ENCODE assay signal across 26 mouse cellular contexts in the genomic region with DNA sequence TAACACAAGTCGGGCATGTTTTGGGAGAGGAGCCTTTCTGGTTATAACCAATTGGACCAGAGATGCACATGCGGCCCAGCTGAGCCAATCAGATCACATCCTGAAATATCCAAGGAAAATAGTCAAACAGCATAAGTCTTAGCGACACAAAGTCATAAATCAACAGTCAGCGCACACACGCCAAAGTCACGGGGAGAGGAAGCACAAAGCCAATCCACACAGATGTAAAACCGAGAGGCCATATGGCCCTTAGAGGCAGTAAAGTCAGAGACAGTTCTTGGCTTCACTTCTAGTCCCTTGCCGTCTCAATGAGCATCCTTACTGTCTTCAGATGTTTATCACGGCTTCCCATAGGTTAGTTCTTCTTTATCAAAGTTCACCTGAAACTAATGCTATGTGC.
DNase-seq lines count a peak whose midpoint lies in the region; ATAC-seq lines count a peak whose summit lies in the region.
"Had no signal": no experiment of that assay in that cellular context is flagged by ENCODE, and none has a peak within 500 bp of the region (broad histone marks: within the 10 kb centered on the region; RNA-seq: fewer than 3 reads in every experiment).

No protein-coding gene starts in this region.

- H3K9me3 ChIP-seq in forebrain, embryonic 16.5 days (ENCODE audit: control insufficient read depth, low read length) = no peaks in the 10 kb centered on the region
- no peaks in the 10 kb centered on the region for H3K9me3 ChIP-seq in forebrain, embryonic 11.5 days (ENCODE audit: control insufficient read depth, low read length)
- H3K9me3 ChIP-seq: embryonic facial prominence, embryonic 15.5 days; heart, embryonic 13.5 days; hindbrain, embryonic 12.5 days; liver, embryonic 13.5 days; neural tube, embryonic 15.5 days had no signal

- no peak for ATAC-seq in cerebellum, adult (ENCODE audit: insufficient number of reproducible peaks, low FRiP score, low TSS enrichment)
- ATAC-seq in forebrain, embryonic 16.5 days = 0 out of 2 replicates have a peak, but pooled peaks have one; percentile 14
- no peak for ATAC-seq in forebrain, embryonic 11.5 days (replicated peaks; ENCODE audit: low FRiP score)
- ATAC-seq: activated CD4-positive, CD25-positive, alpha-beta regulatory T cell, adult 4 months had no signal

- no peaks in the 10 kb centered on the region for H3K36me3 ChIP-seq in forebrain, embryonic 16.5 days (ENCODE audit: control insufficient read depth, insufficient read depth)
- H3K36me3 ChIP-seq in forebrain, embryonic 11.5 days (ENCODE audit: control insufficient read depth, insufficient read depth, low read length) = no peaks in the 10 kb centered on the region
- H3K36me3 ChIP-seq: embryonic facial prominence, embryonic 15.5 days; hindbrain, embryonic 12.5 days; liver, embryonic 13.5 days; neural tube, embryonic 15.5 days had no signal

- DNase-seq in cerebellum, adult 18-20 months = peak; percentile 25 to 48
- no peak for DNase-seq in forebrain, embryonic 11.5 days (ENCODE audit: low spot score)
- peak; percentile 3 for DNase-seq in heart, postnatal 4 days
- no peak for DNase-seq in heart, adult 18-20 months
- peak; percentile 49 for DNase-seq in brain, adult 2 months (ENCODE audit: low read depth, low spot score)
- DNase-seq: adrenal gland, adult 8-10 months; gastrocnemius, postnatal 25 days; heart, postnatal 14 days; kidney, adult 2 months; liver, embryonic 13.5 days; lung, adult 2 months; lung, postnatal 14 days; right cerebral cortex, adult 18-20 months; right cerebral cortex, postnatal 4 days; thymus, adult 18-20 months; thymus, postnatal 36 days had no signal

- H3K4me1 ChIP-seq in forebrain, embryonic 16.5 days (replicated peaks; ENCODE audit: control insufficient read depth, insufficient read depth, low read length) = peaks cover 17% of the 10 kb centered on the region
- no peaks in the 10 kb centered on the region for H3K4me1 ChIP-seq in forebrain, embryonic 11.5 days (replicated peaks; ENCODE audit: control insufficient read depth, insufficient read depth, low read length)

- no peak overlapping the region for H3K9ac ChIP-seq in forebrain, embryonic 16.5 days (replicated peaks; ENCODE audit: low read depth, low read length)
- no peak overlapping the region for H3K9ac ChIP-seq in forebrain, embryonic 11.5 days (ENCODE audit: low read length)
- H3K9ac ChIP-seq: embryonic facial prominence, embryonic 15.5 days; heart, embryonic 13.5 days; hindbrain, embryonic 12.5 days; liver, embryonic 13.5 days; neural tube, embryonic 15.5 days had no signal

- no peak overlapping the region for H3K4me2 ChIP-seq in forebrain, embryonic 16.5 days (ENCODE audit: low read length)
- H3K4me2 ChIP-seq in forebrain, embryonic 11.5 days (ENCODE audit: low read depth, low read length, severe bottlenecking) = no peak overlapping the region
- H3K4me2 ChIP-seq: embryonic facial prominence, embryonic 15.5 days; heart, embryonic 13.5 days; hindbrain, embryonic 12.5 days; liver, embryonic 13.5 days; midbrain, embryonic 11.5 days; neural tube, embryonic 15.5 days had no signal

- H3K27ac ChIP-seq in forebrain, embryonic 16.5 days (ENCODE audit: low read length) = no peak overlapping the region
- H3K27ac ChIP-seq in forebrain, embryonic 11.5 days (ENCODE audit: low read depth, low read length) = no peak overlapping the region
- H3K27ac ChIP-seq: embryonic facial prominence, embryonic 15.5 days; heart, embryonic 13.5 days; hindbrain, embryonic 12.5 days; kidney, postnatal 0 days; liver, embryonic 13.5 days; neural tube, embryonic 15.5 days had no signal

- H3K4me3 ChIP-seq in forebrain, embryonic 16.5 days (replicated peaks; ENCODE audit: low read length) = no peak overlapping the region
- no peak overlapping the region for H3K4me3 ChIP-seq in forebrain, embryonic 11.5 days (ENCODE audit: low read depth, low read length)
- H3K4me3 ChIP-seq: embryonic facial prominence, embryonic 15.5 days; heart, embryonic 13.5 days; hindbrain, embryonic 12.5 days; left cerebral cortex, adult 2 months; liver, embryonic 13.5 days; neural tube, embryonic 15.5 days had no signal

- 68% methylated on average over 9 of the region's 9 CpGs for WGBS in forebrain, embryonic 16.5 days
- WGBS in forebrain, embryonic 11.5 days = 93% methylated on average over 9 of the region's 9 CpGs

- H3K27me3 ChIP-seq in forebrain, embryonic 16.5 days (replicated peaks; ENCODE audit: control insufficient read depth, insufficient read depth, low read length) = no peaks in the 10 kb centered on the region
- H3K27me3 ChIP-seq in forebrain, embryonic 11.5 days (ENCODE audit: control insufficient read depth, insufficient read depth, low read length) = no peaks in the 10 kb centered on the region
- H3K27me3 ChIP-seq: embryonic facial prominence, embryonic 15.5 days; heart, embryonic 13.5 days; hindbrain, embryonic 12.5 days; liver, embryonic 13.5 days; neural tube, embryonic 15.5 days had no signal

Comparison
In these comparisons a context has a peak if more than half of its experiments do, and no peak if none do; other contexts are left out.
1. DNase-seq: peak in cerebellum, adult 18-20 months (2 of 2), heart, postnatal 4 days (single experiment) and brain, adult 2 months (single experiment); none in forebrain, embryonic 11.5 days (single experiment) and heart, adult 18-20 months (0 of 2).